Mouse (Mus musculus) gastrocnemius, postnatal 10 days (tissue): ENCODE results near the gene Fndc1. TPM values are rescaled to one million over a fixed set of nuclear protein-coding genes. Genes with fewer than 3 reads are reported as not detected.

Experiments
- DNase-seq: peaks from one replicate; pipeline ENCODE4 v3.0.0; 2021; ENCODE audit warnings: mixed read lengths
- total RNA-seq, 2 experiments: library from RNA; stranded (reverse); gene quantifications; 2 replicates each; pipeline ENCODE4 v1.2.3; 2021

The Fndc1 gene
- total RNA-seq, 2 experiments from 2014 or later = 149 to 184 TPM

- DNase-seq = no peak
Observed at GRCm38 (mm10) chr17:7820176-7820575, 6.9 kb downstream of the Fndc1 start.

DNA sequence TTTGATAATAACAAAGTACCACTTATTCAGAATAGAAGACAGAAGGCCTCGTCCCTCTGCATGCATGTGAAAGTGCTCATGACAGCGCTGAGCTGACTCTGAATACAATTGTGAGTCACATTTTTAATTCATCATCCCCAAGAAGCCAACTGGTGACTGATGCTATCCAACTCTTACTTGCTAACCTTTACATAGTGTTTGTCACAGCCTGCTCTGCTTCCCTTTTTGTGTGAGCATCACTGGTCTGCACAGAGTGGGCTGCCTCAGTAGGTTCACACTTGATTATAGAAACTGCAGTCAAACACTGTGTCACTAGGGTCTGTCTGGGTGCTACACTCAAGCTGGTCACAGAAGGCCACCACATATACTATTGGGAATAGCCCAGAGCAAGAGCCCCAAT lies 10.5 kb downstream of the Fndc1 start:
- DNase-seq = no peak

DNA sequence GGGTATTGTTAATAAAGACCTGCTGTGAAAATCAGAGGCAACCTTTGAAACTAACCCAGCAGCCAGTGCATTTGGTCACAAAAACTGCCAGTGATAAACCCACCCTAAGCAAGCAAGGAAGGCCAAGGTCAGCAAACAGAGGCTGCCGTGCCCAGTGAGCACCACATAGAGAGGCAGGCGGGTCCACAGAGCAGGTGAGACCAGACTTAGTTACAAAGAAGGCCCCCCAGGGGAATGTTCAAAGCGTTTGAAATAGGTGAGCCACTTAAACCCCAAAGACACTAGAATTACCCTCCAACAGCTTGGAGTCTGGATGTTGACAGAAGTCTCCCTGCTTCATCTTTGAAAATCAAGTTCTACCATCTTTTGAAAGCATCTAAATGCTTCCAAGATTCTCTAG lies 12.7 kb downstream of the Fndc1 start:
- no peak for DNase-seq

- no peak for DNase-seq
Observed at GRCm38 (mm10) chr17:7808043-7808442, 19.1 kb downstream of the Fndc1 start.

GRCm38 (mm10) chr17:7805105-7805504 lies 22.0 kb downstream of the Fndc1 start:
- DNase-seq = no peak

DNA sequence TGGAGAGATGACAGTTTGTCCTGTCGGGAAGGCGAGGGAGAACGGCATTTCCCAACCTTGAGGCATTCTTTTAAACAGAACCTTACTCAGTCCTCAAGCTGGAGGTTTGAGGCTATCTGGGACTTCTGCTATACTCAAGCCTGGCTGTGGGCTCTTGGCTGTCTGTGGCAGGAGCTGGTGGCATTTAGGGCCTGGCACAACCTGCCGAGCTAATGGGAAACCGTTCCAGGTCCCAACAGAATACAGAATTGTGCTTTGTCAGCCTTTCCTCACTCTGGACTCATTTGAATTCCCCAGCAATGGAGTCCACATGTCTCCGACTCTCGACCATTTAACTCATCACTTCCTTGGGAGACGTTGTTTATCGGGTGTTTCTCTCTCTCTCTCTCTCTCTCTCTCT lies 24.6 kb downstream of the Fndc1 start:
- no peak for DNase-seq

- no peak for DNase-seq
Observed at GRCm38 (mm10) chr17:7799894-7800293, 27.2 kb downstream of the Fndc1 start.

- DNase-seq = no peak
Observed at GRCm38 (mm10) chr17:7795584-7795983, 31.5 kb downstream of the Fndc1 start.

DNA sequence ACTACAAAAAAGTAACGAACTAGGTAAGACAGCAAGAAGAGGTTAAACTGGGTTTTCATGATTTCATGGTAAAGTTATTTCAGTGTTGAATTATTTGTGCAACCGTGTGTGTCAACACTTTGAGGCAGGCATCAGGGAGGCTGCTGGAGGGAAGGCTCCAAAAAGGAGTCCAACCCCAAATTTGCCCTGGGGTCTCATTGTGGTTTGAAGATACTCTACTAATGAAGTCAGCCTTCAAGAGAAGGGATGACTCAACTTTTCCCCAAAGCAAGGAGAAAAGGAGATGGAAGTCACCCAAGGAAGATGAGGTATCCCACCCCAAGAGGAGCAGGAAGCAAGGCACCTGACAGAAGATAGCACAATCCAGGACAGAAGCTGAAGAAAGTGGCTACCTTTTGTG lies 31.9 kb downstream of the Fndc1 start:
- no peak for DNase-seq

DNA sequence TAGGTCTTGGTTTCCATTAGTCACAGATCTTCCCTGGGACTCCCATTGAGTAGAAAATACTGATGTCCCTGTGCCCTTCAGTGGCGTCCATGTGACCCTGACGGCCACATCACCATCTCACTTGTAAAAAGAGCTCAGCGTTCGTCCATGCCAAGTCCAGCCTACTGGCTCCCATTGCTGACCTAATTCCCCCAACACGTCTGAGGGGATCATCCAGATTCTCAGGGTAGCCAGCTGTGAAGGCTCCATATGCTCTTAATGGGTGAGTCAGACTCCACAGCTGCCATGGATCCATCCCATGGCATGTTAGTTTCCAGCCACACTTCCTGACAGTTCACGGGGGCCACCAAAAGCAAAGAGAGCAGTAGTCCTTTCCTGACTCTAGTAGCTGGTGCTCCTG lies 33.0 kb downstream of the Fndc1 start:
- DNase-seq = peak; percentile 35

GRCm38 (mm10) chr17:7790512-7790911 lies 36.6 kb downstream of the Fndc1 start:
- DNase-seq = peak; percentile 32

- DNase-seq = no peak
Observed at GRCm38 (mm10) chr17:7774101-7774500, 53.0 kb downstream of the Fndc1 start.

- DNase-seq = no peak
Observed at GRCm38 (mm10) chr17:7759786-7760185, 67.3 kb downstream of the Fndc1 start.

DNA sequence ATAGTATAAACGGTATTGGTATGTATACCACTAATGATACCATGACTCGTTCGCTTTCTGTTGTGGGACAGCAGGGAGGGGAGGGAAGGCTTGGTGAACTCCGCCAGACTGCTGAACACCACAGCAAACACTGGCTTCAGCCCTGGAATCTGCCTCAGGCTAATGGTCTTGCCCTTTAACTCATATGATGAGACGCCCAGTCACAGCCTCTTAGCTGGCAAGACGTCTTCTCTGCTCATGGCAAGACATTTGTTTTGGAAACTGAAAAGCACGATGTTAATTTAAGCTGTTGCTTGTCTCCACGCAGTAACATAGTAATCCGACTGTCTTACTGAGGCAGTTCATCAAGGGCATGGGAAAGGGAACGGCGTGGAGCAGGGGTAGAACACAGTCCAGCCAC lies 72.1 kb downstream of the Fndc1 start:
- DNase-seq = no peak

DNA sequence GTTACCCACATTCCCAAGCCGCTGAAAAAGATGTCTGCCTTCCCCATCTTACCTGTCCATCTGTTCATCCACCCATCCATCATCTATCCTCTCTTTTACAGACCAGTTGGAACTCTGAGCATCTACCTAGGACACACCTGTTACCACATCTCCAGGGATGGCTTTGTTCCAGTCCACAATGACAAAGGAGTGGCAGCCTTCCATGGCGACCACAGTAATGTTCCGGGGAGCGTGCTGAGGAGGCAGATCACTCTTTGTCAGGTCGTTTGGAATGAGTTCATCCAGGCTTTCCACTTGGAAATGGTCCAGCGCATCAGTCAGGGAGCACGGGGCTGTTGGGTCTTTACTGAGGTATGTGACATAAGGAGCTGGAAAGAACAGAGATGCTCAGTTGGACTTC lies 73.7 kb downstream of the Fndc1 start:
- no peak for DNase-seq

DNA sequence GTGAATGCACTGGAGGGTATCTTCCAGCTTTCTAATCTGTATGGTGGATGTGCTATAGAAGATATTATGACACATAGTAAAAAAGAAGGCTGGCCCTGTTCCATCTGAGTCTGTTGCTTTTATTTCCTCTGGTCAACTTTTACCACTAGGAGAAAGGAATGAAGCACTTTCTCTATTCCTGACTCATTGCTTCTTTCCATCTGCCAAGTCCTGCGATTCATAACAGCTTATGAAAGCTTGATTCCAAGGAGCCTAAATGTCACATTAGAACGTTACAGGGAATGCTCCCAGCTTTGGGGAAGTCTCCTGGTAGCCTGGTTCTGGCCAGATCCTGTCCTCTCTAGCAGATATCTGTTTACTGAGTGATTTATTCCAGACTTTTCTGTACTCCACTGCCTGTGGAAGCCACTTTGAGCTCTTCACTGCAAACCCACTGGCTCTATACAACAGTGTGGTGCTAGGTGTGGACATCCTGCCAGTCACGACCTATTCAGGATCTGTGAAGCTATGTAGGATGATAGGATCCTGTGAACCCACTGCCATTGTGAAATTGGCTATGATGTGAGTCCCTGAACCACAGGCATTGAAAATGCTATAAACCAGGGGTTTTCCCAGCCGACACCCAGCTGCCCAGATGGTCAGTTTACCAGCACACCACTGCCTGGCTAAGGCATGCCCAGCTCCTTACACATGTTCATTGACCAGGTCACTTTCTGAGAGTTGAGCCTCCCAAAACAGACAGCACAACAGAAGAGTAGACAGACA lies 77.9 kb downstream of the Fndc1 start:
- DNase-seq = no peak

DNA sequence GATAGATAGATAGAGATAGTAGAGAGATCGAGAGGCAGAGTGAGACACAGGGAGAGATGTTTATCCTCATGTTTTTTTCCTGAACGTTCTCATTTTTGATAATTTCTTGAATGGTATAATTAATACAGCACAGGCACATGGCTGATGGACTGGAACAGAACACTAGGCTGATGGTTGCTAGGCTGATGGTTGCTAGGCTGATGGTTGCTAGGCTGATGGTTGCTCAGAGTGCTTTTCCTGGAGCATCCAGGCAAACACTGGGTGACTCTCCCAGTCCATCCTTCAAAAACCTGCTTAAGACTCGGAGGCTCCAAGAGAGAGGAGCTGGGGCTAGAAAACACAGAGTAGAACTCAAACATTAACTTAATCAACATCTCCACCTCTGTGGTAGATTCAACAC lies 80.3 kb downstream of the Fndc1 start:
- no peak for DNase-seq

DNA sequence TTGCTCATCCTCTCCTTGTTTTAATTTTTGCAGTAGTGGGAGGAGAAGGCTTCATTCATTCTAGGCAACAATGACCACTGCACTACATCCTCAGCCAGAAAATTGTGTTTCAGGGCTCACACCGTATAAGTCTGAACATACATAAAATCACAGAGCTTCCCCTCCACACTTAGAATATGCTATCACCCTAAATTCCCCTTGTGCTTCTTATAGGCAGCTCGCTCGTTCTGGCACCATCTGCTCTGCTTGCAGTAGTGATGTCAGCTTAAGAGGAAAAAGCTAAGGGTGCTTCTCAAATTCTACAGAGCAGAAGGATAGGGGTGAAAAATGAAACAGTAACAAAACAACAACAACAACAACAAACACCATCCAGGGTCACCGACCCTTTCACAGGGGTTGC lies 82.1 kb downstream of the Fndc1 start:
- DNase-seq = no peak

- DNase-seq = peak; percentile 64
Observed at GRCm38 (mm10) chr17:7740988-7741387, 86.1 kb downstream of the Fndc1 start.

- no peak for DNase-seq
Observed at GRCm38 (mm10) chr17:7722991-7723390, 104.1 kb downstream of the Fndc1 start.

DNA sequence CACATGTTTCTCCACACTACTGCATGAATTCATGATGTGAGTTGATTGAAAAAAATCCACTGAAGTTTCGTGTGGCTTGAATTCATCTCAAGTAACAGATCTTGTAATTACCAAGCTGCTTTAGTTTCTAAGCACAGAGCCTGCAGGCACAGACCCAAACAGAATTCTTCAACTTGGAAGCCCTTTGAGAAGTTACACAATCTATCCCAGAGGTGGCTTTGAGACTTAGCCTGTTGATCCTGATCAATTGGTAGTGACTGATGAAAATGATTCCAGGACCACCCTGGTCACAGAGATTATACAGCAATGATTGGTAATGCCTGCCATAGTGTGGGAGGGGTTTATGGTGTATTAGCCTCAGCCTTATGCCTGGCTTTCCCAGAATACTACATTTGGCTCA lies 108.2 kb downstream of the Fndc1 start:
- DNase-seq = no peak

DNA sequence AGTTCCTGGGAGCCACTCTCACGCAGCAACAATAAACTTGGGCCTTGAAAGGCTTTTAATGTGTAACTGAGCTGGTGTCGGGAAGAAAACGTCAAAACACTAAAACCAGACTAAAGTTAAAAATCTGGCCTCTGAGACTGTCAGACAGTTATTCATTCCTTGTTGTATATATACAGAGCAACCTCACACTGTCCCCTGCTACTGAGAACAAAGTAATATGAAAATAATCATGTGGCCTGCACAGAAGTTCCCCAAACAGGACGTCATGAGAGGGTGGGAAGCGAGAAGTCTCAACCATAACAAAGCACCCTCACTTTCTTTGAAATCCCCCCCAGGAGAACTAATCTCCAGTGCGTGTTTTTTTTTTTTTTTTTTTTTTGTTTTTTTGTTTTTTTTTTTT lies 109.2 kb downstream of the Fndc1 start:
- no peak for DNase-seq

DNA sequence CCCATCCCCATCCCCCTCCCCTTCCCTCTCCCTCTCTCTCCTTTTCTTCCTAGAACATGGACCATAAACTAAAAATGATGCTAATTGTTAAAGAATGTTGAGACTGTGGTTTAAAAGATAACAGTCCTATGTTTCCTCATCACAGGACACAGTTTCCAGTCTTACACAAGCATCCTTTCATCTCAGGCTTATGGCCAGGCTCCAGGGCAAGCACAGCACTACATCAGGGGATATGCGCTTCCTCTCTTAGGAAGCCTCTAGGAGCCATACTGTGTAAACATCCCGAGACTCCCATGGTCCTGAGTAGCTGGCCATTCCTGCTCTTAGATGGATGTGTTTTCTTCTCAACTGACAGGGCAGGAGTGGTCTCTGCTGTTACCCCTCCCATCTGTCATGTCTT lies 114.1 kb downstream of the Fndc1 start:
- DNase-seq = no peak

- no peak for DNase-seq
Observed at GRCm38 (mm10) chr17:7707073-7707472, 120.0 kb downstream of the Fndc1 start.

- no peak for DNase-seq
Observed at GRCm38 (mm10) chr17:7690271-7690670, 136.8 kb downstream of the Fndc1 start.
